Mouse (Mus musculus) liver, postnatal 0 days (tissue): ENCODE measurements around the gene Col25a1. TPM values are rescaled to one million over a fixed set of nuclear protein-coding genes. Genes with fewer than 3 reads are reported as not detected.

ENCODE experiments used
- ATAC-seq: fragments of 200-750 bp; cut with Nextera tagmentation; 2 replicates; pipeline ENCODE4 v1.8.0; 2017; ENCODE audit warnings: mild to moderate bottlenecking, moderate library complexity
- DNase-seq: peaks from one replicate; pipeline ENCODE4 v3.0.0-alpha.2; 2016
- H3K27ac ChIP-seq: fragments of 300-500 bp; sonication (generic); 2 replicates; pipeline ENCODE4 v1.5.1; 2014; ENCODE audit warnings: antibody characterized with exemption, moderate library complexity, mild to moderate bottlenecking, low read depth
- H3K27me3 ChIP-seq: fragments of 300-500 bp; sonication (generic); 2 replicates; pipeline ENCODE4 v1.6.1; 2014; ENCODE audit warnings: low read length, control low read depth, mixed read lengths; ENCODE audit not compliant: insufficient read depth
- H3K36me3 ChIP-seq: fragments of 300-500 bp; sonication (generic); replicated peaks from 2 replicates; pipeline ENCODE4 v1.6.1; 2014; ENCODE audit warnings: mild to moderate bottlenecking, control low read depth, low read length, moderate library complexity, mixed read lengths; ENCODE audit not compliant: insufficient read depth
- H3K4me1 ChIP-seq: fragments of 300-500 bp; sonication (generic); 2 replicates; pipeline ENCODE4 v1.6.1; 2014; ENCODE audit warnings: antibody characterized with exemption, mild to moderate bottlenecking, control low read depth; ENCODE audit not compliant: insufficient read depth
- H3K4me2 ChIP-seq: fragments of 300-500 bp; sonication (generic); 2 replicates; pipeline ENCODE4 v1.6.1; 2014; ENCODE audit warnings: low read depth, mild to moderate bottlenecking, low read length, moderate library complexity, mixed read lengths
- H3K4me3 ChIP-seq: fragments of 300-500 bp; sonication (generic); 2 replicates; pipeline ENCODE4 v1.5.1; 2014; ENCODE audit warnings: low read depth, low read length
- H3K9ac ChIP-seq: fragments of 300-500 bp; sonication (generic); replicated peaks from 2 replicates; pipeline ENCODE4 v1.6.1; 2014; ENCODE audit warnings: mild to moderate bottlenecking, moderate library complexity
- H3K9me3 ChIP-seq: fragments of 300-500 bp; sonication (generic); 2 replicates; pipeline ENCODE4 v1.6.1; 2016; ENCODE audit warnings: mild to moderate bottlenecking, control low read depth, low read length, mixed read lengths
- CTCF ChIP-seq: sonication (generic); IDR thresholded peaks from 2 replicates; pipeline ENCODE4 v1.5.1; 2016; ENCODE audit warnings: antibody characterized with exemption, low read depth
- EP300 ChIP-seq: IDR thresholded peaks from 2 replicates; pipeline ENCODE4 v1.6.1; 2016; ENCODE audit warnings: antibody characterized with exemption, low read depth, mild to moderate bottlenecking
- WGBS: fragments of 180-500 bp; shearing (Covaris S2); extraction: QIAGEN DNeasy Blood & Tissue Kit; methylation state at CpG from one replicate; pipeline ENCODE4 v1.1.7; 2014; ENCODE audit not compliant: insufficient replicate concordance; 5-methylcytosine and 5-hydroxymethylcytosine counted together
- polyA plus RNA-seq: library from polyadenylated mRNA; unstranded; fragments of >200 nt; fragmentation: Nextera tagmentation; extraction: Ambion mirVana; gene quantifications from 2 replicates; pipeline ENCODE4 v1.2.1, GENCODE M21; 2015

Gene Col25a1
- polyA plus RNA-seq, 1 experiment from 2014 or later: 0.68 TPM

DNA sequence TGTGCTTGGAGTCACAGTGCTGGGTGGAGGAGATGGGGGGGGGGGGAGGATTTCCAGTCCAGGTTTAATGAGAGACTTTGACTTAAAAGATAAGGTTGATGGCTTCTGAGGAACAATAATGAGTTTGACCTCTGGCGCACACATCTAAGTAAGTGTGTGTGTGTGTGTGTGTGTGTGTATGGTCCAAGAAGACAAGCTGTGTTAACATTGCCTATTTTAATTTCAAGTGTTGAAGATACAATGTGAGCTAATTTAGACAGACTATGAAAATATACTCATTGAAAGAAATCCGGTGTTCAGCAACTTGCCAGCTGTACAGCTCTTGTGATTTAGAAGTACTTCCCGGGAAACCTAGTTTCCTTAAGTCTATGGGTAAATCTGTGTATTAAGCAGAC lies 199.3 kb downstream of the Col25a1 start:
- Histone ChIP-seq H3K9me3 (no peaks in the 10 kb centered on the region), H3K27ac (no peak overlapping the region), H3K4me1 (no peaks in the 10 kb centered on the region), H3K27me3 (no peaks in the 10 kb centered on the region), H3K9ac (no peak overlapping the region), H3K4me3 (no peak overlapping the region), H3K4me2 (no peak overlapping the region), H3K36me3 (no peaks in the 10 kb centered on the region)
- WGBS: 81% methylated on average over 3 of the region's 3 CpGs
- DNase-seq (no peak), ATAC-seq (no peak)
- no peak for TF ChIP-seq EP300
- no peak for TF ChIP-seq CTCF

DNA sequence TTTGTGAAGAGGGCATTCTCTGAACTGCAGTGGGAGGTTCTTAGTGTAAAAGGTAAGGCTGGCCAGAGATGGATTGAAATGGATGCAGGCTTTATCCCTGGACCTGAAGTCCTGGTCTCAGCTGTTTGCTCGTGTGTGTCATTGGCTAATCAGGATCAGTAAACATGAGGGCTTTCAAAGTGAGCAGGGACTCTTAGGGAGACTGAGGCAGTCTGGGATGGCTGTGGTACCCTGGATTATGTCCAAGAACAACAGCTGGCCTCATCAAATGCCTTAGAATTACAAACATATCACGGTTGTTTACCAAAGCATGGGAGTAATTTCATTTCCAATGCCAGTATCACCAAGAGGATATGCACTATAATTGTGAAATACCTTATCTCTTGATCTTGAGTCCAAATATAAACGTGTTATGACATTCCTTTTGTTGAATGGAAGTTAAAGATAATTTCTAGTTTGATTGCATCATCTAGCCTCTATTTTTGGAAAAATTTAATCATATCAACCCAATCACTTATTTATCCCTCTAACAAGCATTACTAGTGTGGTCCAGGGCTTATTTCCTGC lies 201.1 kb downstream of the Col25a1 start:
- Histone ChIP-seq H3K4me1 (no peaks in the 10 kb centered on the region), H3K9me3 (no peaks in the 10 kb centered on the region), H3K4me3 (no peak overlapping the region), H3K27me3 (no peaks in the 10 kb centered on the region), H3K9ac (no peak overlapping the region), H3K36me3 (no peaks in the 10 kb centered on the region), H3K27ac (no peak overlapping the region), H3K4me2 (no peak overlapping the region)
- no peak for ATAC-seq
- 35% methylated on average over 3 of the region's 3 CpGs for WGBS
- TF ChIP-seq EP300: no peak
- TF ChIP-seq CTCF: no peak
- DNase-seq: no peak

DNA sequence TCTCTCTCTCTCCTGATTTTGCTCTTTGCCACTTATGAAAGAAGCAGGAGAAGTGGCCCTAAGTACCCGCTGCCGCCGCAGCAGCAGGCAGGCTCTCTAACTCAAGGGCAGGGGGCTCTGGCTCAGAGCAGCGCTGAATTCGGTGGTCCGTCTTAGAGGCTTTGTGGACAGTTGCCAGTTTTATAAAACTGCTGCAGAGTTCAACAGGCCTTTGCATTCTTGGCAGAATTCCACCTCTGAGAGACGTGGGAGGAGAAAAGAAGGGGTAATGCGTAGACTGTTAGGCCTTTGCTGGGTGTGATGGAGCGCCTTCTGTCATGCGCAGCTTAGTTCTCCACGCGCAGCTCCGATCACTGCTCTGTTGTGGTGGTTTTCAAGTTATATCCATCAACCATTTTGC lies 206.6 kb downstream of the Col25a1 start:
- Histone ChIP-seq H3K36me3 (no peaks in the 10 kb centered on the region), H3K27ac (no peak overlapping the region), H3K27me3 (no peaks in the 10 kb centered on the region), H3K9ac (no peak overlapping the region), H3K4me2 (no peak overlapping the region), H3K9me3 (no peaks in the 10 kb centered on the region), H3K4me1 (no peaks in the 10 kb centered on the region), H3K4me3 (no peak overlapping the region)
- 78% methylated on average over 13 of the region's 13 CpGs for WGBS
- TF ChIP-seq EP300 (no peak), CTCF (no peak)
- ATAC-seq (no peak), DNase-seq (no peak)

DNA sequence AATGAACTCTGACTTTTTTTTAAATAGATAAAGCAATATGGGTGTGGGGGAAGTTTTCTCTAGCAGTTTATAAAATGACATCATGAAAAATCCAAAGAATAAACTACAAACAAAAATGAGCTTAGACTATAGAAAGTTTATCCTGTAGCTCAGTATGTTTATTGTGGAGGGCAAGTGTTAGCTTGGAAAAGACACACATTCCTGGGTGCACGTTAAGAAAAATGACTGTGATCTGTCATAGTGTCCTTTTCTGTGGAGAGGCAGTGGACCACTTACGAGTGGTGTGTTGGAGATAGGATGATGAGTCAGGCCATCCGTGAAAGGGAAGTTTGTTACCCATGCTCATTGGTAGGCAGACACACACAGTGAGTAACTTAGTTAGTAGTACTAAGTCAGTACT lies 207.1 kb downstream of the Col25a1 start:
- Histone ChIP-seq H3K9ac (no peak overlapping the region), H3K4me3 (no peak overlapping the region), H3K9me3 (no peaks in the 10 kb centered on the region), H3K27ac (no peak overlapping the region), H3K27me3 (no peaks in the 10 kb centered on the region), H3K4me2 (no peak overlapping the region), H3K4me1 (no peaks in the 10 kb centered on the region), H3K36me3 (no peaks in the 10 kb centered on the region)
- no peak for DNase-seq
- 56% methylated on average over 3 of the region's 3 CpGs for WGBS
- no peak for TF ChIP-seq CTCF
- TF ChIP-seq EP300: no peak
- no peak for ATAC-seq

DNA sequence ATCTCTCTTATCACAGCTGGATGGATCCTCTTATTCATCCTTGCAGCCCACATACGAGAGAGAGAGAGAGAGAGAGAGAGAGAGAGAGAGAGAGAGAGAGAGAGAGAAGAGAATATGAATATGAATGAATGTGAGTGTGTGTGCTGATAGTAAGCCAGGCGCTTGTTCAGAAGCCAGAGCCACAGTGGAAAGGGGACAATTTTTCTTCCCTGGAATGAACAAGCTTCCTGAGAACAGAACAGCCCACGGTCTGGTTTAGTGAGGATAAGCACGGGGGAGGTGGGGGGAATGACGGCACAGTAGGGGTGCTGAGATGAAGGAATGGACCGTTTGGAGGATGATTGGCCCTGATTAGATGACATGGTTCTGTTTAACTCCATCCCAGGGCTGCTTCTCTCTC lies 218.9 kb downstream of the Col25a1 start:
- TF ChIP-seq CTCF: no peak
- TF ChIP-seq EP300: no peak
- ATAC-seq: no peak
- Histone ChIP-seq H3K4me1 (no peaks in the 10 kb centered on the region), H3K9me3 (no peaks in the 10 kb centered on the region), H3K4me2 (no peak overlapping the region), H3K36me3 (no peaks in the 10 kb centered on the region), H3K4me3 (no peak overlapping the region), H3K27ac (no peak overlapping the region), H3K9ac (no peak overlapping the region), H3K27me3 (no peaks in the 10 kb centered on the region)
- no peak for DNase-seq
- WGBS: 60% methylated on average over 6 of the region's 6 CpGs

DNA sequence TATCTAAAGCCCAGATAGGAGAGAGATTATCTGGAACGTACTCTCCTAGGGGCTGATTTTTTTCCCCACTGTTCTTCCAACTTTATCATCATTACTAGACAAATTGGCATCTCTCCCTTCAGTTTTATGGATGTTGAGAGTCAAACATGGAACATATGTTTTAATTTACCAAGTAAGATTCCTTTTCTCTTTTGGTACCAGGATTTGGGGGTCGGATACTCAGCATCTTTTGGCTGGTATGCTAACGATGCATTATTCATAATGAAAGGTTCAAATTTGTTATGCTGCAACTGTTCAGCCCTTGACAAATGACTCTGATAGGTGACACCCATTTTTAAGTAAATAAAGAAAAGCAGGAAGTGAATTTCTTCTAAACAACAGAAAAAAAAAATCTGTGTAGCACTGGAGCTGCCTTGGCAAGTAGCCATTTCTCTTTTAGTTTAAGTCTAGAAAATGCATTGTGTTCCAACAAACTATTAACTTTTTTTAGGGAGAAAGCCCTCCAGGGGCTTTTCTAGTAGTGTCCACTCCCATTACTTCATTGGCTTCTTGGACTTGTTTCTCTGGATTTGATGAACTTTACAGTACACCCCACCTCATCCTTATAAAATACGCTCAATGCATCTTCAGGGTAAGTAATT lies 223.2 kb downstream of the Col25a1 start:
- DNase-seq: no peak
- no peak for ATAC-seq
- no peak for TF ChIP-seq CTCF
- TF ChIP-seq EP300: no peak

More for the DNA sequence above, 223.2 kb downstream of the Col25a1 start:
- H3K36me3 ChIP-seq: no peaks in the 10 kb centered on the region
- H3K9me3 ChIP-seq: no peaks in the 10 kb centered on the region
- H3K27ac ChIP-seq: no peak overlapping the region
- H3K27me3 ChIP-seq: no peaks in the 10 kb centered on the region
- H3K9ac ChIP-seq: no peak overlapping the region
- 74% methylated on average over 4 of the region's 4 CpGs for WGBS
- no peak overlapping the region for H3K4me2 ChIP-seq
- H3K4me3 ChIP-seq: no peak overlapping the region
- H3K4me1 ChIP-seq: no peaks in the 10 kb centered on the region
